Mouse (Mus musculus): ENCODE measurements around the gene Prrt3. TPM values are rescaled to one million over a fixed set of nuclear protein-coding genes. Genes with fewer than 3 reads are reported as not detected.

The Prrt3 gene
- polyA plus RNA-seq, 1 experiment: 0.05 TPM

GRCm38 (mm10) chr6:113469021-113469420 lies 32.7 kb downstream of the Prrt3 start:
- DNase-seq: peak; percentile 87
- H3K4me3 ChIP-seq (ENCODE audit: insufficient read depth, low read depth, low read length): peak overlapping the region; percentile 27; the same call in 1 of the 2 replicates
- peaks cover 5% of the 10 kb centered on the region; the same call in 1 of the 2 replicates for H3K4me1 ChIP-seq (ENCODE audit: control insufficient read depth, insufficient read depth, low read length)
- H3K36me3 ChIP-seq (ENCODE audit: control insufficient read depth, insufficient read depth, low read length): no peaks in the 10 kb centered on the region
- TF ChIP-seq POLR2A (IDR thresholded peaks at IDR 0.05; ENCODE audit: low read depth, low read length): no peak
- peak; percentile 91 for TF ChIP-seq CTCF (conservative IDR thresholded peaks at IDR 0.05; ENCODE audit: insufficient read depth, insufficient read length, low read depth, low read length)
- H3K27me3 ChIP-seq (replicated peaks; ENCODE audit: control insufficient read depth, insufficient read depth, low read length): no peaks in the 10 kb centered on the region
- WGBS: 4% methylated on average over 9 of the region's 9 CpGs
- H3K27ac ChIP-seq (ENCODE audit: insufficient read depth, low read depth, low read length): no peak overlapping the region

- 78% methylated on average over 3 of the region's 3 CpGs for WGBS
- TF ChIP-seq POLR2A (IDR thresholded peaks at IDR 0.05; ENCODE audit: low read depth, low read length): no peak
Observed at GRCm38 (mm10) chr6:113468512-113468911, 33.2 kb downstream of the Prrt3 start.

GRCm38 (mm10) chr6:113465602-113466001 lies 36.1 kb downstream of the Prrt3 start:
- Histone ChIP-seq H3K36me3 (ENCODE audit: control insufficient read depth, insufficient read depth, low read length) (no peaks in the 10 kb centered on the region), H3K27ac (ENCODE audit: insufficient read depth, low read depth, low read length) (no peak overlapping the region), H3K27me3 (replicated peaks; ENCODE audit: control insufficient read depth, insufficient read depth, low read length) (no peaks in the 10 kb centered on the region), H3K4me1 (ENCODE audit: control insufficient read depth, insufficient read depth, low read length) (no peaks in the 10 kb centered on the region), H3K4me3 (ENCODE audit: insufficient read depth, low read depth, low read length) (no peak overlapping the region)
- DNase-seq: no peak
- WGBS: 44% methylated on average over 5 of the region's 5 CpGs
- TF ChIP-seq CTCF (conservative IDR thresholded peaks at IDR 0.05; ENCODE audit: insufficient read depth, insufficient read length, low read depth, low read length) (no peak; the same call in 1 of the 2 replicates), POLR2A (IDR thresholded peaks at IDR 0.05; ENCODE audit: low read depth, low read length) (no peak)

More at GRCm38 (mm10) chr6:113468512-113468911, 33.2 kb downstream of the Prrt3 start:
- Histone ChIP-seq H3K27ac (ENCODE audit: insufficient read depth, low read depth, low read length) (no peak overlapping the region), H3K4me3 (ENCODE audit: insufficient read depth, low read depth, low read length) (no peak overlapping the region), H3K27me3 (replicated peaks; ENCODE audit: control insufficient read depth, insufficient read depth, low read length) (no peaks in the 10 kb centered on the region), H3K4me1 (ENCODE audit: control insufficient read depth, insufficient read depth, low read length) (peaks cover 5% of the 10 kb centered on the region; the same call in 1 of the 2 replicates), H3K36me3 (ENCODE audit: control insufficient read depth, insufficient read depth, low read length) (no peaks in the 10 kb centered on the region)
- no peak for DNase-seq

- Histone ChIP-seq H3K27ac (ENCODE audit: insufficient read depth, low read depth, low read length) (no peak overlapping the region), H3K4me1 (ENCODE audit: control insufficient read depth, insufficient read depth, low read length) (no peaks in the 10 kb centered on the region), H3K27me3 (replicated peaks; ENCODE audit: control insufficient read depth, insufficient read depth, low read length) (no peaks in the 10 kb centered on the region), H3K4me3 (ENCODE audit: insufficient read depth, low read depth, low read length) (no peak overlapping the region), H3K36me3 (ENCODE audit: control insufficient read depth, insufficient read depth, low read length) (no peaks in the 10 kb centered on the region)
- WGBS: 63% methylated on average over 7 of the region's 7 CpGs
- DNase-seq: no peak
- TF ChIP-seq CTCF (conservative IDR thresholded peaks at IDR 0.05; ENCODE audit: insufficient read depth, insufficient read length, low read depth, low read length) (no peak), POLR2A (IDR thresholded peaks at IDR 0.05; ENCODE audit: low read depth, low read length) (no peak)
Observed at GRCm38 (mm10) chr6:113464040-113464439, 37.7 kb downstream of the Prrt3 start.

- Histone ChIP-seq H3K4me1 (ENCODE audit: control insufficient read depth, insufficient read depth, low read length) (0 out of 2 replicates have a peak, but pooled peaks cover 4% of the 10 kb centered on the region), H3K27ac (ENCODE audit: insufficient read depth, low read depth, low read length) (peak overlapping the region; percentile 34; the same call in 1 of the 2 replicates), H3K27me3 (replicated peaks; ENCODE audit: control insufficient read depth, insufficient read depth, low read length) (no peaks in the 10 kb centered on the region), H3K4me3 (ENCODE audit: insufficient read depth, low read depth, low read length) (peak overlapping the region; percentile 46), H3K36me3 (ENCODE audit: control insufficient read depth, insufficient read depth, low read length) (no peaks in the 10 kb centered on the region)
- peak; percentile 68 for DNase-seq
- TF ChIP-seq CTCF (conservative IDR thresholded peaks at IDR 0.05; ENCODE audit: insufficient read depth, insufficient read length, low read depth, low read length) (no peak), POLR2A (IDR thresholded peaks at IDR 0.05; ENCODE audit: low read depth, low read length) (no peak)
- 54% methylated on average over 10 of the region's 10 CpGs for WGBS
Observed at GRCm38 (mm10) chr6:113458635-113459034, 43.1 kb downstream of the Prrt3 start.

GRCm38 (mm10) chr6:113457952-113458534 lies 43.7 kb downstream of the Prrt3 start, which contains the start of gene Il17re:
TSS of gene Il17re (plus strand) at chr6:113458484.
- Histone ChIP-seq H3K36me3 (ENCODE audit: control insufficient read depth, insufficient read depth, low read length) (no peaks in the 10 kb centered on the region), H3K27me3 (replicated peaks; ENCODE audit: control insufficient read depth, insufficient read depth, low read length) (no peaks in the 10 kb centered on the region), H3K4me1 (ENCODE audit: control insufficient read depth, insufficient read depth, low read length) (0 out of 2 replicates have a peak, but pooled peaks cover 4% of the 10 kb centered on the region), H3K27ac (ENCODE audit: insufficient read depth, low read depth, low read length) (peak within 1 kb of the TSS; percentile 34; the same call in 1 of the 2 replicates), H3K4me3 (ENCODE audit: insufficient read depth, low read depth, low read length) (peak within 1 kb of the TSS; percentile 46)
- no peak for DNase-seq
- TF ChIP-seq POLR2A (IDR thresholded peaks at IDR 0.05; ENCODE audit: low read depth, low read length): no peak
- no peak for TF ChIP-seq CTCF (conservative IDR thresholded peaks at IDR 0.05; ENCODE audit: insufficient read depth, insufficient read length, low read depth, low read length)
- 50% methylated on average over 10 of the region's 10 CpGs for WGBS

GRCm38 (mm10) chr6:113455007-113455406 lies 46.7 kb downstream of the Prrt3 start:
- 61% methylated on average over 5 of the region's 5 CpGs for WGBS
- no peak for DNase-seq
- Histone ChIP-seq H3K36me3 (ENCODE audit: control insufficient read depth, insufficient read depth, low read length) (no peaks in the 10 kb centered on the region), H3K4me3 (ENCODE audit: insufficient read depth, low read depth, low read length) (no peak overlapping the region), H3K27ac (ENCODE audit: insufficient read depth, low read depth, low read length) (no peak overlapping the region), H3K4me1 (ENCODE audit: control insufficient read depth, insufficient read depth, low read length) (peaks cover 21% of the 10 kb centered on the region), H3K27me3 (replicated peaks; ENCODE audit: control insufficient read depth, insufficient read depth, low read length) (no peaks in the 10 kb centered on the region)
- no peak for TF ChIP-seq POLR2A (IDR thresholded peaks at IDR 0.05; ENCODE audit: low read depth, low read length)
- no peak for TF ChIP-seq CTCF (conservative IDR thresholded peaks at IDR 0.05; ENCODE audit: insufficient read depth, insufficient read length, low read depth, low read length)
